Mouse (Mus musculus) intestine, embryonic 16.5 days (tissue): ENCODE data around the gene Mfap1a. TPM values are rescaled to one million over a fixed set of nuclear protein-coding genes. Genes with fewer than 3 reads are reported as not detected.
"Not testable (repeated sequence)": the region's sequence is repeated elsewhere in the genome, so short reads cannot be mapped to it uniquely, and the experiment has no call there.

Experiments used
- ATAC-seq: fragments of 200-750 bp; cut with Nextera tagmentation; 2 replicates; pipeline ENCODE4 v1.8.0; 2017; ENCODE audit warnings: moderate TSS enrichment, moderate library complexity
- H3K27ac ChIP-seq: fragments of 300-500 bp; sonication (generic); 2 replicates; pipeline ENCODE4 v1.5.1; 2014; ENCODE audit warnings: mild to moderate bottlenecking, low read length
- H3K27me3 ChIP-seq: fragments of 300-500 bp; sonication (generic); replicated peaks from 2 replicates; pipeline ENCODE4 v1.6.1; 2014; ENCODE audit warnings: low read length, control low read depth, mixed read lengths; ENCODE audit not compliant: control insufficient read depth, insufficient read depth
- H3K36me3 ChIP-seq: fragments of 300-500 bp; sonication (generic); 2 replicates; pipeline ENCODE4 v1.6.1; 2014; ENCODE audit warnings: low read length, control low read depth; ENCODE audit not compliant: control insufficient read depth, insufficient read depth
- H3K4me1 ChIP-seq: fragments of 300-500 bp; sonication (generic); 2 replicates; pipeline ENCODE4 v1.6.1; 2014; ENCODE audit warnings: low read length, control low read depth, mixed read lengths; ENCODE audit not compliant: control insufficient read depth, insufficient read depth
- H3K4me2 ChIP-seq: fragments of 300-500 bp; sonication (generic); 2 replicates; pipeline ENCODE4 v1.6.1; 2014; ENCODE audit warnings: low read depth, low read length, control low read depth
- H3K4me3 ChIP-seq: fragments of 300-500 bp; sonication (generic); 2 replicates; pipeline ENCODE4 v1.5.1; 2014; ENCODE audit warnings: mild to moderate bottlenecking, low read length
- H3K9ac ChIP-seq: fragments of 300-500 bp; sonication (generic); 2 replicates; pipeline ENCODE4 v1.6.1; 2014; ENCODE audit warnings: low read depth, low read length
- H3K9me3 ChIP-seq: fragments of 300-500 bp; sonication (generic); 2 replicates; pipeline ENCODE4 v1.6.1; 2016; ENCODE audit warnings: low read length, control low read depth; ENCODE audit not compliant: control insufficient read depth
- WGBS: fragments of 180-500 bp; shearing (Covaris S2); extraction: QIAGEN DNeasy Blood & Tissue Kit; methylation state at CpG from one replicate; pipeline ENCODE4 v1.1.7; 2014; 5-methylcytosine and 5-hydroxymethylcytosine counted together
- polyA plus RNA-seq: library from polyadenylated mRNA; unstranded; fragments of >200 nt; fragmentation: Nextera tagmentation; extraction: Ambion mirVana; gene quantifications from 2 replicates; pipeline ENCODE4 v1.2.1, GENCODE M21; 2015

The Mfap1a gene
- polyA plus RNA-seq: 18.7 and 21.5 TPM in 2 replicates

GRCm38 (mm10) chr2:121505942-121506882 is at the start of gene Mfap1a, which contains the start of gene Wdr76:
Gene Mfap1a (minus strand): TSS chr2:121506665.
Gene Wdr76 (plus strand): TSS chr2:121506723.
- H3K27ac ChIP-seq, H3K9me3 ChIP-seq, H3K4me1 ChIP-seq, H3K27me3 ChIP-seq, H3K36me3 ChIP-seq: not testable (repeated sequence)
- peak; percentile 95 for ATAC-seq
- peak within 1 kb of the TSS; percentile 68 for H3K9ac ChIP-seq
- H3K4me2 ChIP-seq: peak within 1 kb of the TSS; percentile 67
- WGBS: 4% methylated on average over 40 of the region's 42 CpGs
- H3K4me3 ChIP-seq: peak within 1 kb of the TSS; percentile 56

DNA sequence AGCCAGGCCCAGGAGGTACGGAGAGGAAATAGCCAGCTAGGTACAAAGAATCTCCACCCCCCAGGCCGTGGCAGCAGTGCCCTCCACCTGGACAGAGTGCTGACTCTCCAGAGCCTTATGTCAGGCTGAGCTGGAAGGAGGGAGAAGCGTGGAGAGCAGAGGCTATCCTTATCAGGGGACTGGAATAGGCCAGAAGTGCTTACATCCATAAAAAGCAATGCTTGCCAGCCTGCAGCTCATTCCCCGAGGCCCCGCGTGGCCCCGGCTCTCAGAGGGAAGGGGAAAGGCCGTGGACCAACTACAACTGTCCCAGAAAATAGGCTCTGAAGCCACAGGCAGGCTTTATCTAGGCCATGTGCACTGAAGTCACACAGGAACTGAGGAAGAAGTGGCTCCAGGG is 44.8 kb upstream of the Mfap1a start:
- Histone ChIP-seq H3K9me3 (no peaks in the 10 kb centered on the region), H3K4me3 (no peak overlapping the region), H3K27me3 (no peaks in the 10 kb centered on the region), H3K4me2 (no peak overlapping the region), H3K27ac (no peak overlapping the region), H3K4me1 (no peaks in the 10 kb centered on the region), H3K9ac (no peak overlapping the region), H3K36me3 (no peaks in the 10 kb centered on the region)
- ATAC-seq: no peak
- 84% methylated on average over 8 of the region's 8 CpGs for WGBS

GRCm38 (mm10) chr2:121549630-121550029 is 43.2 kb upstream of the Mfap1a start:
- WGBS: 91% methylated on average over 6 of the region's 6 CpGs
- Histone ChIP-seq H3K36me3 (no peaks in the 10 kb centered on the region), H3K4me1 (no peaks in the 10 kb centered on the region), H3K27ac (no peak overlapping the region), H3K4me3 (no peak overlapping the region), H3K4me2 (no peak overlapping the region), H3K9ac (no peak overlapping the region), H3K27me3 (no peaks in the 10 kb centered on the region), H3K9me3 (no peaks in the 10 kb centered on the region)
- no peak for ATAC-seq

DNA sequence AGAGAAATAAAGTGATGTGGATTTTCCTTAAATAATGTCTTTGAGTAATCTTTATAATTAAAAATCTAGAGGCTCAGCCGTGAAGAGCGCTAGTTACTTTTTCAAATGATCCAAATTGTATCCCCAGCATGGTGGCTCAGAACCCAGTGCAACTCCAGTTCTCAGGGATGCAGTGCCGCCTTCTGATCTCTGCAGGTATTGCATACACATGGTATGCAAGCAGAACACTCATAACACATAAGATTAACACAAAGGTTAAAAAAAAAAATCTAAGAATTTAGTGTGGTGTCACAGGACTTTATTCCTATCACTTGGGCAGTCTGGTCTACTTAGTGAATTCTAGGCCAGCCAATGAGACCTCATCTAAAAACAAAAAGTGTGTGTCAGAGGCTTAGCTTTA is 38.4 kb upstream of the Mfap1a start:
- 91% methylated on average over 3 of the region's 3 CpGs for WGBS
- H3K36me3 ChIP-seq: peaks cover 13% of the 10 kb centered on the region
- no peak for ATAC-seq

DNA sequence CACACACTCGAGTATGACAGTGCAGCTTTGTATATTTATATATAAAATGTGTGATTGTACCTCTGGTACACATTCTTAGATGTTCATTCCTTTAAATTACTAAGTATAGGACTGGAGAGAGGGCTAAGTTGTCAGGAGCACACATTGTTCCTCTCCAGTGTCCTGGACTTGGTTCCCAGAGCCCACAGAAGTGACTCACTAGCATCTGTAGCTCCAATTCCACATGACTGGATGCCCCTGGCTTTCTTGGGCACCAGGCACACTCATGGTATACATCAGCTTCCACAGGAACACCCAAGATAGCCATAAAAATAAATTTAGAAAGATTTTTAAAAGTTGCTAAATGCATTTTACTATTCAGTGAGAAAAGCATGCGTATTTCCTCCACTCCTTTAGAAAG is 18.6 kb upstream of the Mfap1a start:
- Histone ChIP-seq H3K36me3 (no peaks in the 10 kb centered on the region), H3K9ac (no peak overlapping the region), H3K27ac (no peak overlapping the region), H3K27me3 (no peaks in the 10 kb centered on the region), H3K4me3 (no peak overlapping the region), H3K4me2 (no peak overlapping the region), H3K4me1 (no peaks in the 10 kb centered on the region), H3K9me3 (no peaks in the 10 kb centered on the region)
- ATAC-seq: no peak
- WGBS: 91% methylated on average over 2 of the region's 2 CpGs

More for the DNA sequence above, 38.4 kb upstream of the Mfap1a start:
- Histone ChIP-seq H3K4me1 (no peaks in the 10 kb centered on the region), H3K4me2 (no peak overlapping the region), H3K27me3 (no peaks in the 10 kb centered on the region), H3K9me3 (no peaks in the 10 kb centered on the region), H3K9ac (no peak overlapping the region), H3K4me3 (no peak overlapping the region), H3K27ac (no peak overlapping the region)

DNA sequence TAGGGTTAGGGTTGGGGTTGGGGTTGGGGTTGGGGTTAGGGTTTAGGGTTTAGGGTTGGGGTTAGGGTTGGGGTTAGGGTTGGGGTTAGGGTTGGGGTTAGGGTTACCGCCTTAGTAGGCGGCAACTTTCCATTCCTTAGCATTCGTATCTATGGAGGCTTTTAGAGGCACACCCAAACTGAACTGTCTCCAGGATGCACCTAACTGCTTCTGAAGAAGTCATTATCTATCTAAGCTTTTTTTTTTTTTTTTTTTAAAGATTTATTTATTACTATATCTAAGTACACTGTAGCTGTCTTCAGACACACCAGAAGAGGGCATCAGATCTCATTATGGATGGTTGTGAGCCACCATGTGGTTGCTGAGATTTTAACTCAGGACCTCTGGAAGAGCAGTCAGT is 16.4 kb upstream of the Mfap1a start:
- H3K27ac ChIP-seq, H3K36me3 ChIP-seq, ATAC-seq, H3K4me2 ChIP-seq, H3K9me3 ChIP-seq, H3K27me3 ChIP-seq, H3K9ac ChIP-seq, H3K4me1 ChIP-seq, H3K4me3 ChIP-seq: not testable (repeated sequence)
- 93% methylated on average over 3 of the region's 3 CpGs for WGBS

- no peak overlapping the region for H3K4me3 ChIP-seq
- H3K27ac ChIP-seq: no peak overlapping the region
- ATAC-seq: no peak
- H3K36me3 ChIP-seq: 0 out of 2 replicates have a peak, but pooled peaks cover 3% of the 10 kb centered on the region
- no peak overlapping the region for H3K9ac ChIP-seq
- no peaks in the 10 kb centered on the region for H3K4me1 ChIP-seq
- H3K9me3 ChIP-seq: no peaks in the 10 kb centered on the region
- no peak overlapping the region for H3K4me2 ChIP-seq
- WGBS: 85% methylated on average over 2 of the region's 2 CpGs
- H3K27me3 ChIP-seq: no peaks in the 10 kb centered on the region
Measured at GRCm38 (mm10) chr2:121522006-121522405, 15.5 kb upstream of the Mfap1a start.

GRCm38 (mm10) chr2:121518711-121519110 is 12.2 kb upstream of the Mfap1a start:
- H3K4me2 ChIP-seq, ATAC-seq, H3K4me1 ChIP-seq, H3K4me3 ChIP-seq, H3K36me3 ChIP-seq, H3K27me3 ChIP-seq, H3K27ac ChIP-seq, H3K9me3 ChIP-seq, H3K9ac ChIP-seq: not testable (repeated sequence)
- WGBS: 89% methylated on average over 4 of the region's 4 CpGs

DNA sequence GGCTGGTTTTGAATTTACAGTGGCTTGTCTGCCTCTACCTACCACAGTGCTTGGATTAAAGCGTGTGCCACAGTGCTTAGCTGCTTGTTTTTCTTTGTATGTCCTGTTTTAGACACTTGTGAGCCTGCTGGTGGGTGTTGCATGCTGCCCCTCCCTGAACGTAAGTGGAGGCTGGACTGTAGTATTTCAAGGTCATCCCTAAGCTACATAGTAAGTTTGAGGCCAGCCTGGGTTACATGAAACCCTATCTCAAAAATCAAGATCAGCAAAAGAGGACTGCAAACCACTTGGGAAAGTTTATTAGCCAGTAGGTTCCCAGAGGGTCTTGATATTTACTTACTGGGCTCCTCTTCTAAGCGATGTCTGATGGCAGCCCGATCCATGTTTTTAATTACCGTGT is 11.6 kb upstream of the Mfap1a start:
- no peak overlapping the region for H3K4me2 ChIP-seq
- H3K27me3 ChIP-seq: no peaks in the 10 kb centered on the region
- 0 out of 2 replicates have a peak, but pooled peaks cover 3% of the 10 kb centered on the region for H3K36me3 ChIP-seq
- H3K27ac ChIP-seq: no peak overlapping the region
- no peak overlapping the region for H3K9ac ChIP-seq
- H3K4me1 ChIP-seq: no peaks in the 10 kb centered on the region
- H3K9me3 ChIP-seq: no peaks in the 10 kb centered on the region
- no peak overlapping the region for H3K4me3 ChIP-seq
- WGBS: 90% methylated on average over 5 of the region's 5 CpGs
- no peak for ATAC-seq
